Mouse (Mus musculus) effector memory CD4-positive, alpha-beta T cell, adult 7 months (primary cell): Measurements from ENCODE around the gene Hs3st4. TPM values are rescaled to one million over a fixed set of nuclear protein-coding genes. Genes with fewer than 3 reads are reported as not detected.

Experiments used
- polyA plus RNA-seq: library from polyadenylated mRNA; unstranded; fragments of 100-300 nt; shearing (Covaris generic); gene quantifications from one replicate; pipeline ENCODE4 v1.2.1, GENCODE M21; 2017

The Hs3st4 gene
- not detected for polyA plus RNA-seq

GRCm38 (mm10) chr7:123982461-123983038, at the start of gene Hs3st4:
Gene Hs3st4, plus strand, starts transcription at chr7:123982869.

